Comparison of ENCODE assay signal across 12 mouse cellular contexts in the genomic region with DNA sequence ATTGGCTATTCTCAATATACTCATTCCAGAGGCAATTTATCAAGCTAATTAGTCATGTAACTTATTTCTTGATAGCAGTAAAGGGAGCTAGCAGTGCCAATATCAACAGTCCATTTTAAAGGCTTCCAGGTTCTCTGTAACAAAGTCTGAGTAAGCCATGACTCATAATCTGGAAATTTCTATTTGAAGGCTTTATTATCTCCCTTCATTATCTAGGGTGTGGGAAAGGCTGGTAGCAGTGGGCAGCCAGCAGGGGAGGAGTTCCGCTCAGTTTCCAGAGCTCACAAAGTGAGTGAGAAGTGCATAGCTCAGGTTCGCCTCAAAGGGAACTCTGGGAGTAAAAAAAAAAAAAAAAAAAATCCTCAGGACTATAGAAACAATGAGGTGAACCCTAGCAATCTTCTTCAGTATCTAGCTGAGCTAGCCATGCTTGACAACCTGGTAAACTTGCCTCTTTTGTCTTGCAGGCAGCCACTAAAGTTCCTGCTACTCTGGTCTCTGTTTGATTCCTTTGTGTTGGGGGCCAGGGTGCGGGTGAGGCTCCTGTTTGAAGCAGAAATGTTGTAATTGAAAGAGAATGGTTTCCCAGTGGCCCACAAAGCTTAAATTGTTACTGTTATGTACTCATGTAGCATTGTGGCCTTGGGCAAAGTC.
DNase-seq lines count a peak whose midpoint lies in the region; ATAC-seq and TF ChIP-seq lines count a peak whose summit lies in the region.
"Had no signal": no experiment of that assay in that cellular context is flagged by ENCODE, and none has a peak within 500 bp of the region (broad histone marks: within the 10 kb centered on the region; RNA-seq: fewer than 3 reads in every experiment).

No protein-coding gene starts in this region.

- intact Hi-C loops in heart, postnatal 25 days (cut with DNase I), result no loop called here
- intact Hi-C loops in left cerebral cortex, adult 2 months (cut with DNase I), result no loop called here
- intact Hi-C loops in left cerebral cortex, postnatal 10 days (cut with DNase I), result no loop called here

- H3K9ac ChIP-seq in heart, embryonic 13.5 days, result no peak overlapping the region
- H3K9ac ChIP-seq in intestine, embryonic 16.5 days (ENCODE audit: low read depth, low read length), result no peak overlapping the region
- H3K9ac ChIP-seq: forebrain, postnatal 0 days had no signal

- no peaks in the 10 kb centered on the region for H3K79me2 ChIP-seq in C2C12 (ENCODE audit: control insufficient read depth, insufficient read depth)

- no peak for ATAC-seq in heart, embryonic 13.5 days (ENCODE audit: extremely low read depth, insufficient number of reproducible peaks, low FRiP score, low TSS enrichment)
- peak; percentile 97 for ATAC-seq in intestine, embryonic 16.5 days
- ATAC-seq: forebrain, postnatal 0 days had no signal

- no peak overlapping the region for H3K4me3 ChIP-seq in heart, embryonic 13.5 days
- no peak overlapping the region for H3K4me3 ChIP-seq in C2C12 (ENCODE audit: insufficient read depth, poor library complexity, severe bottlenecking)
- H3K4me3 ChIP-seq in intestine, embryonic 16.5 days (ENCODE audit: low read length), result no peak overlapping the region
- no peak overlapping the region for H3K4me3 ChIP-seq in left cerebral cortex, adult 2 months
- H3K4me3 ChIP-seq: limb, embryonic 10.5 days had no signal

- 0 out of 2 replicates have a peak, but pooled peaks cover 2% of the 10 kb centered on the region for H3K9me3 ChIP-seq in heart, embryonic 13.5 days
- H3K9me3 ChIP-seq in intestine, embryonic 16.5 days (ENCODE audit: control insufficient read depth, low read length), result no peaks in the 10 kb centered on the region
- H3K9me3 ChIP-seq: limb, embryonic 10.5 days had no signal

- no peaks in the 10 kb centered on the region for H3K27me3 ChIP-seq in heart, embryonic 13.5 days (replicated peaks)
- H3K27me3 ChIP-seq in C2C12 (ENCODE audit: control insufficient read depth, insufficient read depth, insufficient read length), result no peaks in the 10 kb centered on the region
- no peaks in the 10 kb centered on the region for H3K27me3 ChIP-seq in intestine, embryonic 16.5 days (replicated peaks; ENCODE audit: control insufficient read depth, insufficient read depth, low read length)

- no peak overlapping the region for H3K4me2 ChIP-seq in heart, embryonic 13.5 days
- no peak overlapping the region for H3K4me2 ChIP-seq in intestine, embryonic 16.5 days (ENCODE audit: low read depth, low read length)

- WGBS in heart, embryonic 13.5 days, result 14% methylated on average over 3 of the region's 3 CpGs
- WGBS in intestine, embryonic 16.5 days, result 30% methylated on average over 3 of the region's 3 CpGs

- no peaks in the 10 kb centered on the region for H3K79me3 ChIP-seq in C2C12 (ENCODE audit: low read depth)

- H3K4me1 ChIP-seq in heart, embryonic 13.5 days, result peaks cover 52% of the 10 kb centered on the region
- H3K4me1 ChIP-seq in intestine, embryonic 16.5 days (ENCODE audit: control insufficient read depth, insufficient read depth, low read length), result no peaks in the 10 kb centered on the region

- no peak for DNase-seq in heart, postnatal 25 days (ENCODE audit: low spot score)
- DNase-seq in WW6 (ENCODE audit: low read depth, low spot score), result peak; percentile 42
- no peak for DNase-seq in left cerebral cortex, adult 2 months (ENCODE audit: extremely low spot score in 1 of 2, low spot score in 2 of 2)
- no peak for DNase-seq in left cerebral cortex, postnatal 10 days (ENCODE audit: extremely low spot score in 1 of 2, low spot score in 2 of 2)
- DNase-seq in lung, postnatal 4 days, result no peak
- DNase-seq: cerebellum, adult 11-12 months; forebrain, postnatal 0 days; lung, postnatal 36 days had no signal

- no peak overlapping the region for H3ac ChIP-seq in C2C12 (ENCODE audit: control insufficient read depth, insufficient read length, low read depth)

- H3K36me3 ChIP-seq in heart, embryonic 13.5 days, result no peaks in the 10 kb centered on the region
- H3K36me3 ChIP-seq in C2C12 (ENCODE audit: control insufficient read depth, insufficient read depth), result no peaks in the 10 kb centered on the region
- H3K36me3 ChIP-seq in intestine, embryonic 16.5 days (ENCODE audit: control insufficient read depth, insufficient read depth, low read length), result no peaks in the 10 kb centered on the region
- H3K36me3 ChIP-seq: limb, embryonic 10.5 days had no signal

- no peak for TF ChIP-seq CTCF in C2C12 (IDR thresholded peaks at IDR 0.05; ENCODE audit: control insufficient read depth, insufficient read depth, insufficient read length)
- TF ChIP-seq CTCF in left cerebral cortex, adult 2 months (IDR thresholded peaks at IDR 0.05), result no peak; the same call in 1 of the 2 replicates

- peak overlapping the region; percentile 89 for H3K27ac ChIP-seq in heart, embryonic 13.5 days (replicated peaks)
- peak overlapping the region; percentile 70 for H3K27ac ChIP-seq in intestine, embryonic 16.5 days (ENCODE audit: low read length)
- no peak overlapping the region for H3K27ac ChIP-seq in left cerebral cortex, adult 2 months
- H3K27ac ChIP-seq: limb, embryonic 10.5 days had no signal

TF ChIP-seq in C2C12, 6 proteins besides CTCF, POLR2A, EP300 and RAD21:
- TF ChIP-seq CEBPB (IDR thresholded peaks at IDR 0.05; ENCODE audit: low read depth) (no peak), MYOD1 (IDR thresholded peaks at IDR 0.05; ENCODE audit: control insufficient read depth, insufficient read length, low read depth) (no peak), FOSL1 (IDR thresholded peaks at IDR 0.05; ENCODE audit: insufficient read depth, low read length, poor library complexity, severe bottlenecking) (peak; percentile 86), MYOG (IDR thresholded peaks at IDR 0.05; ENCODE audit: control insufficient read depth, extremely low read depth, insufficient read length) (no peak)
